Mouse (Mus musculus) hindbrain, embryonic 13.5 days (tissue): ENCODE measurements around the gene Glo1. TPM values are rescaled to one million over a fixed set of nuclear protein-coding genes. Genes with fewer than 3 reads are reported as not detected.
"Not testable (repeated sequence)": the region's sequence is repeated elsewhere in the genome, so short reads cannot be mapped to it uniquely, and the experiment has no call there.

Experiments
- ATAC-seq: fragments of 200-750 bp; cut with Nextera tagmentation; 2 replicates; pipeline ENCODE4 v1.8.0; 2017; ENCODE audit warnings: moderate TSS enrichment; ENCODE audit not compliant: low FRiP score
- H3K27ac ChIP-seq: fragments of 300-500 bp; sonication (generic); 2 replicates; pipeline ENCODE4 v1.5.1; 2015; ENCODE audit warnings: inconsistent platforms, mild to moderate bottlenecking, moderate library complexity
- H3K27me3 ChIP-seq: fragments of 300-500 bp; sonication (generic); 2 replicates; pipeline ENCODE4 v1.6.1; 2015; ENCODE audit warnings: mild to moderate bottlenecking, inconsistent platforms
- H3K36me3 ChIP-seq: fragments of 300-500 bp; sonication (generic); 2 replicates; pipeline ENCODE4 v1.6.1; 2015; ENCODE audit warnings: mild to moderate bottlenecking, inconsistent platforms
- H3K4me1 ChIP-seq: fragments of 300-500 bp; sonication (generic); replicated peaks from 2 replicates; pipeline ENCODE4 v1.6.1; 2015; ENCODE audit warnings: inconsistent platforms
- H3K4me2 ChIP-seq: fragments of 300-500 bp; sonication (generic); 2 replicates; pipeline ENCODE4 v1.6.1; 2015; ENCODE audit warnings: inconsistent platforms, mild to moderate bottlenecking, moderate library complexity
- H3K4me3 ChIP-seq: fragments of 300-500 bp; sonication (generic); 2 replicates; pipeline ENCODE4 v1.5.1; 2015; ENCODE audit warnings: mild to moderate bottlenecking, inconsistent platforms
- H3K9ac ChIP-seq: fragments of 300-500 bp; sonication (generic); 2 replicates; pipeline ENCODE4 v1.6.1; 2015; ENCODE audit warnings: mild to moderate bottlenecking, inconsistent platforms
- H3K9me3 ChIP-seq: fragments of 300-500 bp; sonication (generic); 2 replicates; pipeline ENCODE4 v1.6.1; 2016; ENCODE audit warnings: inconsistent platforms
- WGBS: fragments of 180-500 bp; shearing (Covaris S2); methylation state at CpG from one replicate; pipeline ENCODE4 v1.1.7; 2015; 5-methylcytosine and 5-hydroxymethylcytosine counted together
- polyA plus RNA-seq: library from polyadenylated mRNA; unstranded; fragments of >200 nt; fragmentation: Nextera tagmentation; extraction: Ambion mirVana; gene quantifications from 2 replicates; pipeline ENCODE4 v1.2.1, GENCODE M21; 2015

The Glo1 gene
- polyA plus RNA-seq: 153 and 172 TPM in 2 replicates

- ATAC-seq, H3K4me3 ChIP-seq, H3K36me3 ChIP-seq, H3K9ac ChIP-seq, H3K4me2 ChIP-seq, H3K27me3 ChIP-seq, H3K4me1 ChIP-seq, H3K27ac ChIP-seq, H3K9me3 ChIP-seq: not testable (repeated sequence)
- WGBS: no CpG with 5 or more reads among the region's 20 CpGs
Observed at GRCm38 (mm10) chr17:30626719-30627118, at the start of gene Glo1. Gene Glo1 (minus strand): TSS chr17:30626871.

- H3K27ac ChIP-seq: no peak overlapping the region
- H3K4me3 ChIP-seq: no peak overlapping the region
- H3K9me3 ChIP-seq: no peaks in the 10 kb centered on the region
- H3K4me2 ChIP-seq: no peak overlapping the region
- no peak overlapping the region for H3K9ac ChIP-seq
- H3K4me1 ChIP-seq: peaks cover 15% of the 10 kb centered on the region; the same call in 1 of the 2 replicates
- H3K27me3 ChIP-seq: no peaks in the 10 kb centered on the region
- 92% methylated on average over 9 of the region's 9 CpGs for WGBS
- H3K36me3 ChIP-seq: no peaks in the 10 kb centered on the region
- no peak for ATAC-seq
Observed at GRCm38 (mm10) chr17:30675021-30675740, 48.5 kb upstream of the Glo1 start.

GRCm38 (mm10) chr17:30673023-30673422 is 46.4 kb upstream of the Glo1 start:
- H3K4me2 ChIP-seq: no peak overlapping the region
- H3K27me3 ChIP-seq: no peaks in the 10 kb centered on the region
- H3K4me1 ChIP-seq: peaks cover 15% of the 10 kb centered on the region; the same call in 1 of the 2 replicates
- ATAC-seq: no peak
- 93% methylated on average over 6 of the region's 6 CpGs for WGBS
- no peaks in the 10 kb centered on the region for H3K9me3 ChIP-seq
- H3K36me3 ChIP-seq: no peaks in the 10 kb centered on the region
- no peak overlapping the region for H3K9ac ChIP-seq
- no peak overlapping the region for H3K4me3 ChIP-seq
- H3K27ac ChIP-seq: peak overlapping the region; percentile 53

GRCm38 (mm10) chr17:30672556-30672955 is 45.9 kb upstream of the Glo1 start:
- Histone ChIP-seq H3K9me3 (no peaks in the 10 kb centered on the region), H3K27me3 (no peaks in the 10 kb centered on the region), H3K4me3 (no peak overlapping the region), H3K27ac (peak overlapping the region; percentile 53), H3K36me3 (no peaks in the 10 kb centered on the region), H3K4me1 (peaks cover 15% of the 10 kb centered on the region; the same call in 1 of the 2 replicates), H3K9ac (no peak overlapping the region), H3K4me2 (no peak overlapping the region)
- ATAC-seq: no peak
- WGBS: 51% methylated on average over 4 of the region's 4 CpGs

- no peak overlapping the region for H3K27ac ChIP-seq
- no peaks in the 10 kb centered on the region for H3K27me3 ChIP-seq
- H3K36me3 ChIP-seq: no peaks in the 10 kb centered on the region
- no peaks in the 10 kb centered on the region for H3K4me1 ChIP-seq
- H3K9me3 ChIP-seq: peaks cover 8% of the 10 kb centered on the region; the same call in 1 of the 2 replicates
- H3K9ac ChIP-seq: no peak overlapping the region
- 80% methylated on average over 5 of the region's 5 CpGs for WGBS
- no peak overlapping the region for H3K4me2 ChIP-seq
- no peak overlapping the region for H3K4me3 ChIP-seq
- no peak for ATAC-seq
Observed at GRCm38 (mm10) chr17:30664856-30665255, 38.2 kb upstream of the Glo1 start.

- Histone ChIP-seq H3K9me3 (peaks cover 8% of the 10 kb centered on the region; the same call in 1 of the 2 replicates), H3K4me1 (peaks cover 6% of the 10 kb centered on the region), H3K4me3 (no peak overlapping the region), H3K9ac (no peak overlapping the region), H3K36me3 (no peaks in the 10 kb centered on the region), H3K4me2 (no peak overlapping the region), H3K27ac (no peak overlapping the region), H3K27me3 (no peaks in the 10 kb centered on the region)
- 94% methylated on average over 8 of the region's 8 CpGs for WGBS
- no peak for ATAC-seq
Observed at GRCm38 (mm10) chr17:30663170-30663569, 36.5 kb upstream of the Glo1 start.

- no peak overlapping the region for H3K4me2 ChIP-seq
- no peaks in the 10 kb centered on the region for H3K36me3 ChIP-seq
- no peak overlapping the region for H3K27ac ChIP-seq
- peaks cover 8% of the 10 kb centered on the region for H3K4me1 ChIP-seq
- 80% methylated on average over 8 of the region's 8 CpGs for WGBS
- H3K9me3 ChIP-seq: peaks cover 8% of the 10 kb centered on the region; the same call in 1 of the 2 replicates
- H3K9ac ChIP-seq: no peak overlapping the region
- H3K27me3 ChIP-seq: no peaks in the 10 kb centered on the region
- no peak for ATAC-seq
- no peak overlapping the region for H3K4me3 ChIP-seq
Observed at GRCm38 (mm10) chr17:30662131-30662530, 35.5 kb upstream of the Glo1 start.

GRCm38 (mm10) chr17:30658152-30658544 is 31.5 kb upstream of the Glo1 start:
- 0 out of 2 replicates have a peak overlapping the region, but pooled peaks have one; percentile 25 for H3K27ac ChIP-seq
- peak; percentile 73 for ATAC-seq

GRCm38 (mm10) chr17:30657530-30658151 is 31.0 kb upstream of the Glo1 start:
- peaks cover 8% of the 10 kb centered on the region for H3K4me1 ChIP-seq
- H3K36me3 ChIP-seq: no peaks in the 10 kb centered on the region
- 0 out of 2 replicates have a peak overlapping the region, but pooled peaks have one; percentile 25 for H3K27ac ChIP-seq
- H3K4me3 ChIP-seq: peak overlapping the region; percentile 36
- H3K9ac ChIP-seq: peak overlapping the region; percentile 69
- 0 out of 2 replicates have a peak, but pooled peaks have one; percentile 13 for ATAC-seq
- no peaks in the 10 kb centered on the region for H3K9me3 ChIP-seq
- H3K4me2 ChIP-seq: peak overlapping the region; percentile 51
- 52% methylated on average over 8 of the region's 8 CpGs for WGBS
- no peaks in the 10 kb centered on the region for H3K27me3 ChIP-seq

More at GRCm38 (mm10) chr17:30658152-30658544, 31.5 kb upstream of the Glo1 start:
- Histone ChIP-seq H3K9me3 (no peaks in the 10 kb centered on the region), H3K4me2 (peak overlapping the region; percentile 51), H3K4me3 (peak overlapping the region; percentile 36), H3K4me1 (peaks cover 8% of the 10 kb centered on the region), H3K9ac (peak overlapping the region; percentile 69), H3K27me3 (no peaks in the 10 kb centered on the region), H3K36me3 (no peaks in the 10 kb centered on the region)
- 12% methylated on average over 13 of the region's 13 CpGs for WGBS

- Histone ChIP-seq H3K27me3 (no peaks in the 10 kb centered on the region), H3K9me3 (no peaks in the 10 kb centered on the region; the same call in 1 of the 2 replicates), H3K36me3 (no peaks in the 10 kb centered on the region), H3K4me2 (no peak overlapping the region), H3K27ac (no peak overlapping the region), H3K4me3 (no peak overlapping the region), H3K4me1 (no peaks in the 10 kb centered on the region; the same call in 1 of the 2 replicates), H3K9ac (no peak overlapping the region)
- no peak for ATAC-seq
- 94% methylated on average over 6 of the region's 6 CpGs for WGBS
Observed at GRCm38 (mm10) chr17:30653010-30653409, 26.3 kb upstream of the Glo1 start.

GRCm38 (mm10) chr17:30648770-30649169 is 22.1 kb upstream of the Glo1 start:
- 96% methylated on average over 3 of the region's 3 CpGs for WGBS

GRCm38 (mm10) chr17:30640896-30641295 is 14.2 kb upstream of the Glo1 start:
- no peak overlapping the region for H3K4me2 ChIP-seq
- H3K4me1 ChIP-seq: no peaks in the 10 kb centered on the region
- H3K27ac ChIP-seq: no peak overlapping the region
- no peak overlapping the region for H3K9ac ChIP-seq
- no peaks in the 10 kb centered on the region for H3K36me3 ChIP-seq
- H3K9me3 ChIP-seq: no peaks in the 10 kb centered on the region
- H3K27me3 ChIP-seq: no peaks in the 10 kb centered on the region
- H3K4me3 ChIP-seq: no peak overlapping the region
- 94% methylated on average over 5 of the region's 5 CpGs for WGBS
- no peak for ATAC-seq

More at GRCm38 (mm10) chr17:30648770-30649169, 22.1 kb upstream of the Glo1 start:
- Histone ChIP-seq H3K27ac (no peak overlapping the region), H3K27me3 (no peaks in the 10 kb centered on the region), H3K9ac (no peak overlapping the region), H3K4me1 (no peaks in the 10 kb centered on the region), H3K4me3 (no peak overlapping the region), H3K36me3 (no peaks in the 10 kb centered on the region), H3K9me3 (no peaks in the 10 kb centered on the region; the same call in 1 of the 2 replicates), H3K4me2 (no peak overlapping the region)
- ATAC-seq: no peak
